Mouse (Mus musculus) lung, adult 2 months (tissue): ENCODE measurements at regions not wholly inside any gene's neighbourhood (a gene's known extent, or its start where the extent isn't known, plus 50 kb on each side); places are given as distances from the start of the nearest gene placed in this dataset.

Experiments used
- CTCF ChIP-seq: fragments of 200-500 bp; IDR thresholded peaks from 2 replicates; pipeline ENCODE4 v1.5.1; 2011; ENCODE audit warnings: mild to moderate bottlenecking, low read length, control low read depth; ENCODE audit not compliant: insufficient read depth
- POLR2A ChIP-seq: fragments of 200-500 bp; IDR thresholded peaks from 2 replicates; pipeline ENCODE4 v1.6.1; 2011; ENCODE audit warnings: low read depth, mild to moderate bottlenecking, control low read depth, low read length, borderline replicate concordance; ENCODE audit errors: extremely low read depth

- TF ChIP-seq CTCF = no peak
- TF ChIP-seq POLR2A = no peak
Measured at GRCm38 (mm10) chr5:134799911-134800310, 52.8 kb upstream of the Eln start.
